Mouse (Mus musculus): Measurements from ENCODE around the gene Osbpl9.
A peak's percentile ranks its signal among the peaks of the same experiment; 100 is the strongest.

Gene Osbpl9

GRCm38 (mm10) chr4:109134955-109135354 is 67.1 kb downstream of the Osbpl9 start:
- DNase-seq (ENCODE audit: inconsistent ontology term): no peak

- DNase-seq (ENCODE audit: inconsistent ontology term): peak; percentile 65
Measured at GRCm38 (mm10) chr4:109131256-109131872, 70.7 kb downstream of the Osbpl9 start.

- no peak for DNase-seq (ENCODE audit: inconsistent ontology term)
Measured at GRCm38 (mm10) chr4:109128971-109129370, 73.1 kb downstream of the Osbpl9 start.

GRCm38 (mm10) chr4:109128017-109128416 is 74.1 kb downstream of the Osbpl9 start:
- no peak for DNase-seq (ENCODE audit: inconsistent ontology term)

- peak; percentile 74 for DNase-seq (ENCODE audit: inconsistent ontology term)
Measured at GRCm38 (mm10) chr4:109126834-109127564, 75.1 kb downstream of the Osbpl9 start.

DNA sequence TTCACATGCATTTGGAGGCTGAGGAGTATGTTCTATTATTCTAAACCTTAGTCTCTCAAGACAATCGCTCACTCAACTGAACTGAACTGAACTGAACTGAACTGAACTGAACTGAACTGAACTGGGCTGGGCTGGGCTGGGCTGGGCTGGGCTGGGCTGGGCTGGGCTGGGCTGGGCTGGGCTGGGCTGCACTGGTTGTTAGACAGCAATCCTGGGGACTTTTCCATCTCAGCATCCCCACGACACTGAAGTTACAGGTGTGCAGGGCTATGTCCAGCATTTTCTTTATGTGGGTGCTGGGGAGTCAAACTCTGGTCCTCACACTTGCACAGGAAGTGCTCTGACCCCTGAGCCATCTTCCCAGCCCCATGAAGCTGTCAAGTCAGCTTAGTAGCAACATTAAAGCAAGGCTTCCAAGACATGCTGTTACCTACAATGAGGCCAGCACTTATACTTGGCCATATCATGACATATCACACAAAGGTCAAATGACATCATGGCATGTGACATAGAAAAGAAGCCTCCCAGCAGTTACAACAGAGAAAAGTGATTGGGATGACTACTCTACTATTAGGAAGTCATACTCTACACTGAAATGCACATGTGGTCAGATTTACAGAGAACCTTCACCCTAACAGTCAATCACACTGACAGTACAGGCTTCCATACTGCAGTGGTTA is 76.2 kb downstream of the Osbpl9 start:
- no peak for DNase-seq (ENCODE audit: inconsistent ontology term)

GRCm38 (mm10) chr4:109122830-109123555 is 79.1 kb downstream of the Osbpl9 start:
- DNase-seq (ENCODE audit: inconsistent ontology term): no peak

GRCm38 (mm10) chr4:109120735-109121134 is 81.3 kb downstream of the Osbpl9 start:
- DNase-seq (ENCODE audit: inconsistent ontology term): no peak

- DNase-seq (ENCODE audit: inconsistent ontology term): no peak
Measured at GRCm38 (mm10) chr4:109119641-109120125, 82.4 kb downstream of the Osbpl9 start.

DNA sequence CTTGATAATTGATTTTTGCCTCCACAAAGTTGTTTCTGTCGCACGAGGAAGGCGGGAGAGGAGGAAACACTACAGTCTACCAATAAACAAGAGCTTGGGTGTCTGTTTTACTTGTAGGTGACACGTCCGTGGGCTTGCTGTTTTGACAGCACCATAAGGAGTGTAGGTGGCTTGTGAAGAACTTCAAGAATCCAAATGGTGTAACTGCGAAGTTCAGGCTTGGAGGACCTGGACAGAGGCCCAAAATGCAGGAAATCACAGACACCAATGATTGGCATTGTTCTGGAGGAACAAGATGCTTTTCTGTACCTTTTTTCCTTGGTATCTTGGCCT is 83.8 kb downstream of the Osbpl9 start:
- DNase-seq (ENCODE audit: inconsistent ontology term): no peak

DNA sequence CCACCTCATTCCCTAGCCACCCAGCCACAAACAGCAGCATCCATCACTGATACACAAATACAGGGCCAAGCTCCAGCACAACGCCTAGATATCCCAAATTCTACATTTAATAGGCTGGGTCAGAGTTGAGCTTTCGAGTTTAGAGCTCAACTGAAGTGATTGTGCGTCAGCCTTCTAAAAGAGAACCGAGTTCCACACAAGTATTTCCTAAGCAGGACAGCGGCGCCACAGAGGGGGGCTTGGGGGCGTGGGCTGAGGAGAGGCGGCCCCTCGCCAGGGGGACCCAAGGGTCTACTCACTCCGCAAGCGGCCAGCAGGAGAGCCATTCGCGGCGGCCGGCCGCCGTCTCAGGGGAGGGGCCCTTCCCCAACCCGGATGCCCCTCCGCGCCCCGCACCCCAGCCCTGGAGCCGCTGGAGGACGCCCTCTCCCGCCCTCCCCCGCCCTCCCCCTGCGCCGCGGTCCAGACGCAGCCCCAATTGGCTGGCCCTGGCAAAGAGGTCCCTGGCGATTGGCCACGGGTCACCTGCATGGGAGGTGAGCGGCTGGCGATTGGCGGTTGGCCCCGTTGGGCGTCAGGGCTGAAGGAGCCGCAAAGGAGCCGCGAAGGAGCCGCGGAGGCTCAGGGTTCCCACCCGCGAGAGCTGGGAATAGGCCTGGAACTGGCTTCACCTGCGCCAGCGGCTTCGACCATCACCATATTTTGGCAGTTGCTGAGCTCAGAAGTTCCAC is 84.3 kb downstream of the Osbpl9 start:
- DNase-seq (ENCODE audit: inconsistent ontology term): peak; percentile 95

DNA sequence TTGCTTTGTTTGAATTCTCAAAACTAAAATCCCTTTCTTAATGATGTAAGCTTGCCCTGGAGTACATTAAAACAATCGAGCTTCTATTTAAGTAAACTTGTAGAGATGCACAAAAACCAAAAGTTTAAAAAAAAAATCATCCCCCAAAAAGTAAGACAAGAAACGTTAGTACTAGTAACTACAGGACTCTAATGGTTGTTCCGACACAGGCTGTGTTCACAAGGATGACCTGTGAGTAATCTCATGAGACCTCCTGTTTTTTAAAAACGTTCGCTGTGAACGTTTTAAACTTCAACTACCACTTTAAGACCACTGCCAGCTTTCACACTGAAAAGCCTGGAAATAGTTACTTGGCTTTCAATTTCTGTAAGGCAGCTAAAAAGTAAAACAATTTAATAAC is 85.1 kb downstream of the Osbpl9 start:
- DNase-seq (ENCODE audit: inconsistent ontology term): no peak

GRCm38 (mm10) chr4:109116494-109116893 is 85.6 kb downstream of the Osbpl9 start:
- DNase-seq (ENCODE audit: inconsistent ontology term): peak; percentile 59

GRCm38 (mm10) chr4:109115742-109116141 is 86.3 kb downstream of the Osbpl9 start:
- no peak for DNase-seq (ENCODE audit: inconsistent ontology term)

GRCm38 (mm10) chr4:109114308-109114707 is 87.8 kb downstream of the Osbpl9 start:
- no peak for DNase-seq (ENCODE audit: inconsistent ontology term)

- no peak for DNase-seq (ENCODE audit: inconsistent ontology term)
Measured at GRCm38 (mm10) chr4:109112915-109113505, 89.1 kb downstream of the Osbpl9 start.

DNA sequence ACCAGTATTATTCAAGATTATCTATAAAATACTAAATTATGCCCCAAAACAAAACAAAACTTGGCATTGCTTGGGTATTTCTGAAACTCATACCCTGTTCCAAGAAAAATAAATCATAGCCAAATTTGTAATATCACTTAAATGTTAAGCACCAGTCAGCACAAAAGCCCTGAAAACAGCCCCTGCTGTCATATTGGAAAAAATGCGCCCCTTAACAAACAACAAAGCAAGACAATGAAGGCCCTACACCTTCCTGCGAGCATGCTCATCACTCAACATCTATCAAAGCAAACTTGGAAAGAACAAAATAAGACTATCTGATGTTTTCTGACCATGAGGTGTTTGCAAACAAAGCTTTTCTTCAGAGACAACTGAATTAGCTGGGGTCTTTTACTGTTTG is 91.1 kb downstream of the Osbpl9 start:
- no peak for DNase-seq (ENCODE audit: inconsistent ontology term)

- DNase-seq (ENCODE audit: inconsistent ontology term): no peak
Measured at GRCm38 (mm10) chr4:109109686-109110085, 92.4 kb downstream of the Osbpl9 start.

DNA sequence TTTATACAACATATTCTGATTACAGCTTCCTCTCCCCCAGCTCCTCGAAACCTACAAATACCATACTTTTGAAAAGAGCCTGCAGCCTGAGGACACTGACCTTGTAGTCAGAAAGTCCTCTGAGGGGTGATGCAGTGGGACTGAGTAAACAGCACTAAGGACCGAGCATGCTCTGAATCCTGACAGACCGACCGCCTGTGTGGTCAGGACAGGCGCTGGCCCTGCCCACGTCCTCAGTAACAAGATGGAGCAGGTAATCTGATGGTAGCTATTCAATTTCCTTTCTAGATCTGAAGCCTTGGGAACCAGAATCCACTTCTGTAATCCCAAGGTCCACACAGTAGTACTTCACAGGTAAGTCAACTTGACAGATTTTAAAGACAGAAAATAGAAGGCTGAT is 93.1 kb downstream of the Osbpl9 start:
- no peak for DNase-seq (ENCODE audit: inconsistent ontology term)

- DNase-seq (ENCODE audit: inconsistent ontology term): no peak
Measured at GRCm38 (mm10) chr4:109106594-109106993, 95.5 kb downstream of the Osbpl9 start.

DNA sequence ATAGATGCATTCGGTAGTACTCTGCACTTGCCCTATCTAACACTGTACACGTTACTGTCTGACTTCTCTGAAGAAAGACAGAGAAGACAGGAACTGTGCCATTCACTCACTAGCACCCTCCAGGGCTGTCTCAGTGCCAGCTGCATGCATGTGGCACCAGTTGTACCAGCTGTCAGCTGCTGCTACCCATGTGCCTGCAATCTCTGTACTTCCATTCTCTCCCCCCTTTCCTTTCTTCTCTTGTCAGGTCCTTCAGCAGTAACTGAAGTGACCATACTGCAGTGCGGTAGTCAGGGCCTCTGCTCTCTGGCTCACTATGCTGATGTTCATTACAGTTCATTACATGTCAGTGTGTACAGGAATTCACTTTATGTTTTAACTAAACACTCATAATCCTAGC is 96.0 kb downstream of the Osbpl9 start:
- no peak for DNase-seq (ENCODE audit: inconsistent ontology term)
